Mouse (Mus musculus) urinary bladder, postnatal 36 days (tissue): ENCODE data around the gene Gm44965.

Source experiments
- DNase-seq, 2 experiments: peaks; one replicate each; pipeline ENCODE4 v3.0.0; 2022; ENCODE audit warnings: low spot score in 2 of 2, mixed read lengths in 1 of 2

The Gm44965 gene

DNA sequence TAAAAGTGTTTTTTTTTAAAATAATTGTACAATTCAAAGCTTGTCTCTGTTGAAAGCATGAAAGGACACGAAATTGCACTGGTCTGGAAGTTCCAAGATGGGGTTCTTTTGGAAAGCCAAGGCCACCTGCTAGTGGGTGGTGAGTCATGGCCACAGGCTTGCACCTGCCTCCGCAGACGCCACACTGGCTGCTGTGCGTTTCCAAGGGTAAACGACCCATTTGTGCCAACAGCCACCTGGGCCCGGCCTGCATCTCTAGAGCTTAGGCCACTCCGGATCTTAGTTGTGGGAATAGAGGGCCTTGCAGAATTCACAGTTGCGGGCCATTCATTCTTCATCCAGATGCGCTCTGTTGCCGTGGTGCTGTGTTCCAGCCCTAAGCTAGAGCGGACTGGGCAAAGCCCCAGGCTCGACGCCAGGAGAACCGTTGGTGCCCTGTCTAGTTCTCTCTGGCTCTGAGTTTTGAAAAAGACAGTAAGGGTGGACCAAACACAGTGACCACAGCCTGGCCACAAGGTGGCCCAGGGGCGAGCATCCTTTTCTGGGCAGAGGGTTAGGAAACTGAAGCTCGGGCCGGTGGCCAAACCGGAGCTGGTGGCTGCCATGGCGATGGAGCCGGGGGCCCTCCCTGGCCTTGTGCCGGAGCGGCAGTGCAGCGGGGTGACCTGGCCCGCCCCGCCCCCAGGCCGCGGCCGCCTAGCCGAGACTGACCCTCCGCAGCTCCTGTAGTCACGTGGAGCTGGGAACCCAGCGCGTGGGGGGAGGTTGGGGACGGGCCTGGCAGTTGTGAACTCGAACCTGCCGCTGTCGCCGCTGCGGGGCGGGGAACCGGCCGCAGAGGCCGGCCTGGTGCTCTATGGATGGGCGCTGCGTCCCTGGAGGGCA lies at the start of gene Gm44965, which contains the start of gene Repin1:
Gm44965 (plus strand) TSS at position 784 of the 885 bp plus-strand sequence.
Repin1 (plus strand) TSS at position 726 of the 885 bp plus-strand sequence.
- DNase-seq = peak; percentile 88 to 93

DNA sequence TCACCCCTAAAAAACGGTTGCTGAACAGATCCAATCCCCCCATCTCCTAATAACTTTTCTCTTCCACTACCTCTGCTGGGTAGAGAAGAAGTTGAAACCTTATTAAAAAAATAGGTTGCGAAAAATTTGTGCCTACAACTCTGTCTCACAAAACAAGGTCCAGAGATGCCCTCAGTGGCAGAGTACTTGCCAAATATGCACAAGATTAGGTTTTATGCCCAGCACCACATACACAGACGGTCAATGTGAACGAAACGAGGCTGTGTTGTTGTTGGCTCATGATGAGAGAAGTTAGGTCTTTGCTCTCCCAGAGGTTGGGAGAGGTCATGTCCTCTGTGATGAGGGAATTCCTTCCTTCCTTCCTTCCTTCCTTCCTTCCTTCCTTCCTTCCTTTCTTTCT lies 48.5 kb upstream of the Gm44965 start:
- no peak for DNase-seq

DNA sequence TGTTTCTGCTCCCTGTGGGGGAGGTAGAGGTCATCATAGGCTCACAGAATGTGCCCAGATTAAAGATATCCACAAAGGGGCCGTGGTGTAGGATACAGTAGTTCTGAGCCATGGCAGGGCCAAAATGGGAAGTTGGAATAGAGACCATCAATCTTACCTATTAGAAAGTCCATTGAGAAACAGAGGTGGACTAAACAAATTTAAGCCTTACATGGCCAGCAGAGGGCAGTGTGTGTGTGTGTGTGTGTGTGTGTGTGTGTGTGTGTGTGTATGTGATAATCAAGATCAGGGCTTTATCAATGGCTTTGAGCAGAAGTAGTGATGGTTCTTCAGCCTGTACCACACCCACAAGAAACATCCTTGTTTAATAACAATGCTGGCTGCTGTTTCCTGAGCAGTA lies 47.5 kb upstream of the Gm44965 start:
- DNase-seq = no peak

DNA sequence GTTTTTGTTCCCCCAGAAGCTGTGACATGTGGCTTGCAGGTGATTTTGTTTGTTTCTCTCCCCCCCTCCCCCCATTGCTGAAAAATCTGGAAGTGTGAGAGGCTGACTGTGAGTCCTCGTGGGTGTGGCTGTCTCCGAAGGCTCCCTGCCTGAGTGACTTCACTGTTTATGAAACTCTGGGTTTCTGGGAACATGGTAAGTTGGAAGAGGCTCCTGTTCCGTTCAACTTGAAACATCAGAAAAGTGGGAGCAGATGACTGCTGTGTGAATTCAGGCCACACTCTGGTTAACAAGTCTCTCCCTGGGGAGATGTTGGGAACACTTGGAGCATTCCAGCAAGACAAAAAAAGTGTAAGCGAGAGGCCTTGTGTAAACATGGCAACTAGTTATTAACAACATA lies 46.9 kb upstream of the Gm44965 start:
- peak in 1 of 2 experiments; percentile 42 for DNase-seq

DNA sequence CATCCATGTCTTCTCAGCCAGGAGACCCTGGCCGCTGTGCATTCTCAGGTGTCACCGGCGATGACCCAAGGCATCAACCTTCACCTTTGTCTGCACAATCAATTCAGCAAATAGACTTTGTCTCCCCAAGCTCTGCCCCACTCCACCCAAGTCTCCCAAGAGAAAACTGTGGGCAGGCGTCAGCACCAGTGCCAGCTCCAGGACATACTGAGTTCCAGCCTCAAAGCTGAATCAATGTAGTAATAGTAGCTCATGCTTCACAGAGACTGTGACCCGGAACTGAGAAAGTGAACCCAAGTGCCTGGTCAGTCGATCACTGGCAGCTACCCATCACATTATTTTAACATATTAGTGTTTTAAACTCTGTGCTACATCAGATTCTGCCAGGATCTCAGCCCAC lies 45.4 kb upstream of the Gm44965 start:
- no peak for DNase-seq

DNA sequence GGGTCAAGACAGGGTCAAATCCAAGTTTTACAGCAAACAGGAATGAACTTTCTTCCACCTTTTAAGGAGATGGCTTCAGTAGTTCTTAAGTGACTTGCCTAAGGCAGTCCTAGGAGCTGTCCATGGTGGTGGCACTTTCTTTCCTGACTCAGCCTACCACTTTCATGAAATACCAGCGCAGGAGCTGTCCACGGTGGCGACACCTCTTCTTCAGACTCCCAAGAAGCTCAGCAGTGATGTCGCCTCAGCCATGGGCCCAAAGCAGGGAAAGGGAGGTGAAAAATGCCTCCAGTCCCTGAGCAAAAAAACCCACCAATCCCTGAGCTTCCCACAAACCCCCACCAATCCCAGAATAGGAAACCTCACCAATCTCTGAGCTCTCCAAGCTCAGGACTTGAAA lies 40.8 kb upstream of the Gm44965 start:
- DNase-seq = no peak

GRCm38 (mm10) chr6:48553819-48554218 lies 39.9 kb upstream of the Gm44965 start:
- no peak for DNase-seq

DNA sequence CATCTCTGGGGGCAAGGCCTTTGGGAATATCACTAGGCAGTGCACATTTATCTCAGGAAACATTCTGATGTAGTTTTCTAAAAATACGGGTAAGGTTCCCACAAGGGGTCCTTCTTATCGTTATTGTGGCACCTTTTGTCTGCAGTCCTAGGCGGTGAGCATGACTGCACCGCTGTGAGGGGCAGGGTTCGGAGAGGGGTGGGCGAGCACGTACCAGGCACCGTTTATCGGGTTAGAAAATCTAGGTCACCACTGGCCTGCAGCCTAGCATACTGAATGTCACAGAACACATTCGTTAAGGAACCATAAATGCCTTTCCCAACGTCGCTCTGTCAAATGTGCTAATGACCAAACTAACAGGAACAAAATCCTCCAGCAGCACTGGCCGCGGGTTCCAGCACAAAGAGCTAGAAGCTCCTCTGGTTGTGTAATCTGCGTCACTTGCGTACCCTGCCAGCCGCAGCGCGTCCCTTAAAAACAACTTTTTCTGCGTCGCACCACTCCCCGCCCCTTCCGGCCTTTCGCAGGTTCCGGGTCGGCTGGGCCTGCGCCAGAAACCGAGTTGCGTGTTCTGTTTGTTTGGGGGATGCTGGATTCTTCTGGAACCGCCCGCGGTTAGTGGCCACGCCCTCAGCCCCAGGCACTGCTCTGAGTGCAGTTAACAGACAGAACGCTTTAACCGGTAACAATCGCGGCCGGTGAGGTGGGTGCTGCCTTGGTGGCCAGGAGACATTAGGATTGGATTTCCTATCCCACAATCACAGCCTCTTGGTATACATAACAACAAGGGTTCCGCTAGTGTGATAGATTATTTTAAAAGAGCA lies 39.2 kb upstream of the Gm44965 start, which contains the start of gene Lrrc61:
Lrrc61 (plus strand) TSS at position 517 of the 824 bp plus-strand sequence.
- peak; percentile 95 to 99 for DNase-seq

DNA sequence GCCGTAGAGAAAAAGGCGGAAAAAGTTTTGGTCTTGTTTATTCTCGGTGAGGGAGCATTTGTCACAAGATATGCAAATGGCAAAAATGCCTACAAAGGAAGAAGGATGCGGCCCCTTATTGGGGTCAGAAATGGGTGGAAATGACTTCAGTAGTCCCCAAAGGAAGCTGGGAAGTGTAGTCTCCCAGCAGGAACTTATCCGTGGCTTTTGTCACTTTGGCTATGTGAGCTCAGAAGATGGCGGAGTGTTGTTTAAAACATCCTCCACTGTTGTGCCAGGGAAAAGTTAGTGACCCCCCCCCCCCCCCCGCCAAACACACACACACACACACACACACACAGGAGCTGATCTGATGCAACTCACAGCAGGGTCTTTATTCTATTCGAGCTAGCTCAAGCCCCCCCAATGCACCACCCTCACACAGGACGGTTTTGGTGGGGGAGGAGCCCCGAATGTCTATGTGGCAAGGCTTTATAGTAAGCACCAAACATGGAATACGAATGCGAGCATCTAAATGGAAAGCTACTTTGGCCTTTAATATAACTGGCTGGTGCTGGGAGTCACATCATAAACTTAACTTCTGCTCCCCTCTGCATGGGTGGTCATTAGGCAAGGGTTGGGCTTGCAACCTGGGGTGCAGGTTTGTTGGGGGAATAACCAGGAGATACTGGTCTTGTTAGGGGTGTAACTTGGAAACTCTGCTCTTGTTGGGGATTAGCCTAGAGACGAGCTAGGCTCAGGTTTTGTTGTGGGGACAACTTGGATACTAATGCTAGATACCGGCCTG lies 38.4 kb upstream of the Gm44965 start:
- peak in 1 of 2 experiments; percentile 51 for DNase-seq

DNA sequence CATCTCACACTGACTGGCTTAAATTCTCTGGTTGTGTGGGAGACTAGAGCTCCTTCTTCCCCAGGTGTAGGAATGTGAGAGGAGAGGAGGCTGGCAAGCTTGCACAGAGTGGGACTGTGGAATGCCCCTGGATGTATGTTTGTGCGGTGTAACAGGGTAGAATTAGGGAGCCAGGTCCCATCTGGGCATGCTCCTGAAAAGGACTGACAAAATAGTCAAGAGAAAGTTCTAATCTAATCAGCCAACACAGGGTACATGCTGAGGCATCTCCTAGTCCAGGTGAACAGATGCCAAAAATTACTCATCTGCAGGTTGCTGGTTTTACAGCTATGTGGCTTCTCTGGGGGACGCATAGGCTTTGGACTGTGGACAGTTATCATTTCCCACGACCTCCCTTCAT lies 37.8 kb upstream of the Gm44965 start:
- no peak for DNase-seq

- DNase-seq = no peak
These were observed 27.9 kb upstream of the Gm44965 start for GRCm38 (mm10) chr6:48565693-48566310.

GRCm38 (mm10) chr6:48566312-48566711 lies 27.4 kb upstream of the Gm44965 start:
- DNase-seq = peak in 1 of 2 experiments; percentile 52

- peak; percentile 26 to 52 for DNase-seq
These were observed 25.4 kb upstream of the Gm44965 start for GRCm38 (mm10) chr6:48568036-48568984.

GRCm38 (mm10) chr6:48569065-48569807 lies 24.5 kb upstream of the Gm44965 start:
- no peak for DNase-seq

DNA sequence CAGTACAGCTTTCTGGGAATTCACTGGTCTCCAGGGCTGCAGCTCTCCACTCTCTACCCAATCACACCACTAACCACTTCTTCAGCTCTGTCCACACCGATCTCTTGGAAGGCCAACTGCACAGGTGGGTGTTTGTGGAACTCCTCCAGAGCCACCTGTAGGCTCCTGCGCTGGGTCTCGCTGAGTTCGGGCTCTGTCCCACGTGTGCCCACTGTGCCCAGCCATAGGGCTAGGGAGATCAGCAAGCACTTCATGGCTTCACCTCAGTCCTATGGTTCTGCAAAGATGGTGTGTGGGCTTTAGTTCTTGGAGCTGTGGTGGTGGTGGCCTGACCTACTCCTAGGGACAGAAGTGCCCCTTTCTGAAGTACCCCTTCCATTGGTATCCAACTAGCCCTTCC lies 21.7 kb upstream of the Gm44965 start:
- no peak for DNase-seq

DNA sequence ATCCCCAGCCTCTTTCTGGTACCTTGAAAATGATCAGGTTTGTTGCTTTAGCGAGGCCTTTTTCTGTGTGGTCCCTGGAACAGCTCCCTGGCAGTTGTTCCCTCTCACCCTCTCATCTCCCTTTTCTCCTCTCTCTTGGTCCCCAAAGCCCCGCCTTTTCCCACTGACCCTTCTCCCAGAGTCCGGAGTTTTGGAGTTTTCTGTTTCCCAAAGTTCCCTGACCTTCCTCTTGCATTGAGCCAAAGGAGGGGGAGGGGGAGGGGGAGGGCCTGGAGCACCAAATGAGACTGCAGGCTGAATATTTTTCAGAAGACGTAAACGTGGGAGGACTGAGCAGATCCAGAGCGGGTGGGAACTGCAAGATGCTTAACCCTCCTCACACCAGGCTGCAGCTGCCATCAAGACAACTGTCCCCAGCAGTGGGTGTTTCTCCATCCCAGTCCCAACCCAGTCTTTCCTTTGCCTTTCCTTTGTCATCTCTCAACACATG lies 21.1 kb upstream of the Gm44965 start, which contains the start of gene Rarres2:
Rarres2 (minus strand) TSS at position 218 of the 490 bp plus-strand sequence.
- peak in 1 of 2 experiments; percentile 60 for DNase-seq

- DNase-seq = no peak
These were observed 20.5 kb upstream of the Gm44965 start for GRCm38 (mm10) chr6:48573280-48573679.

- no peak for DNase-seq
These were observed 19.8 kb upstream of the Gm44965 start for GRCm38 (mm10) chr6:48573981-48574380.

DNA sequence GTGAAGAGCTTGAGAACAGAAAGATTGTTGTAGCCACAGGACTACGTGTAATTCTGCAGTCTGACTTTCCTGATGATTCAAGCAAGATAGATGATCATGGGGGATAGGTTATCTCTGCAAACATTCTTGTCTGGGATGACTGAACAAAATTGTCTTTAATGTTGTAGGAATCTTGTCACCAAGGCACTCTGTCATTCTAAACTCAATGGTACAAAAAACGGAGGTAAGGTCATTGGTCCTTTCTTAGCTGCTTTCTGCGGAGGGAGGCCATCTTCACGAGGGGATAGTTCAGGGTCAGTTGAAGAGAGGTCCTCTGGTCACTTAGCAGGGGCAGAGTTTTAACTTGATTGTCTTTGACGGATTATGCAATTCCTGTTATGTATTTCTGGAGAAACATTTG lies 15.0 kb upstream of the Gm44965 start:
- DNase-seq = no peak
